Mouse (Mus musculus) myocyte (in vitro differentiated cells): Measurements from ENCODE around the gene Gpr108. TPM values are rescaled to one million over a fixed set of nuclear protein-coding genes. Genes with fewer than 3 reads are reported as not detected.

Source experiments
- H3K27me3 ChIP-seq: one replicate; pipeline ENCODE4 v1.6.1; 2011; ENCODE audit not compliant: control insufficient read depth, insufficient read depth, insufficient read length
- H3K36me3 ChIP-seq: one replicate; pipeline ENCODE4 v1.6.1; 2011; ENCODE audit not compliant: control insufficient read depth, insufficient read depth
- H3K4me2 ChIP-seq: one replicate; pipeline ENCODE4 v1.6.1; 2011; ENCODE audit warnings: low read depth, control low read depth
- H3K4me3 ChIP-seq: one replicate; pipeline ENCODE4 v1.5.1; 2011; ENCODE audit warnings: mild to moderate bottlenecking, control low read depth, moderate library complexity
- H3K79me2 ChIP-seq: one replicate; pipeline ENCODE4 v1.6.1; 2011; ENCODE audit not compliant: control insufficient read depth, insufficient read depth
- H3ac ChIP-seq: one replicate; pipeline ENCODE4 v1.6.1; 2011; ENCODE audit not compliant: control insufficient read depth, insufficient read length
- CEBPB ChIP-seq: IDR thresholded peaks from 2 replicates; pipeline ENCODE4 v1.6.1; 2011; ENCODE audit warnings: mild to moderate bottlenecking, moderate library complexity; ENCODE audit not compliant: poor library complexity, insufficient read depth, severe bottlenecking
- E2F4 ChIP-seq: IDR thresholded peaks from one replicate; pipeline ENCODE4 v1.6.1; 2011; ENCODE audit warnings: mild to moderate bottlenecking, control low read depth, moderate library complexity; ENCODE audit not compliant: insufficient read depth
- MAX ChIP-seq: IDR thresholded peaks from one replicate; pipeline ENCODE4 v1.6.1; 2011; ENCODE audit warnings: low read depth, mild to moderate bottlenecking, control low read depth
- MYOD1 ChIP-seq, 3 experiments: IDR thresholded peaks; one replicate each; pipeline ENCODE4 v1.6.1; 2011; ENCODE audit warnings: control low read depth in 2 of 3, low read depth in 2 of 3, mild to moderate bottlenecking in 2 of 3, moderate library complexity in 1 of 3; ENCODE audit not compliant: insufficient read length in 2 of 3, control insufficient read depth in 1 of 3
- MYOG ChIP-seq, 3 experiments: IDR thresholded peaks; one replicate each; pipeline ENCODE4 v1.6.1; 2011; ENCODE audit warnings: control low read depth in 2 of 3, low read depth in 2 of 3, mild to moderate bottlenecking in 2 of 3; ENCODE audit not compliant: insufficient read length in 2 of 3, control insufficient read depth in 1 of 3, insufficient read depth in 1 of 3
- POLR2A ChIP-seq: IDR thresholded peaks from one replicate; pipeline ENCODE4 v1.6.1; 2011; ENCODE audit warnings: low read depth, mild to moderate bottlenecking, control low read depth, moderate library complexity; ENCODE audit not compliant: insufficient read length
- POLR2AphosphoS2 ChIP-seq: IDR thresholded peaks from one replicate; pipeline ENCODE4 v1.6.1; 2011; ENCODE audit warnings: low read depth, control low read depth; ENCODE audit not compliant: insufficient read length
- REST ChIP-seq: IDR thresholded peaks from one replicate; pipeline ENCODE4 v1.6.1; 2011; ENCODE audit warnings: mild to moderate bottlenecking, control low read depth, moderate library complexity; ENCODE audit not compliant: insufficient read depth, insufficient read length
- SRF ChIP-seq: IDR thresholded peaks from one replicate; pipeline ENCODE4 v1.6.1; 2011; ENCODE audit warnings: low read depth; ENCODE audit not compliant: control insufficient read depth, insufficient read length
- TCF12 ChIP-seq: IDR thresholded peaks from one replicate; pipeline ENCODE4 v1.6.1; 2011; ENCODE audit warnings: mild to moderate bottlenecking, control low read depth; ENCODE audit not compliant: poor library complexity, insufficient read depth, severe bottlenecking
- TCF3 ChIP-seq: IDR thresholded peaks from one replicate; pipeline ENCODE4 v1.6.1; 2011; ENCODE audit warnings: low read depth, control low read depth; ENCODE audit not compliant: insufficient read length
- USF1 ChIP-seq: IDR thresholded peaks from one replicate; pipeline ENCODE4 v1.6.1; 2011; ENCODE audit warnings: low read depth, mild to moderate bottlenecking, control low read depth, moderate library complexity
- polyA plus RNA-seq: library from polyadenylated mRNA; unstranded; fragments of >200 nt; fragmentation: generic; extraction: Trizol; gene quantifications from one replicate; pipeline ENCODE4 v1.2.1, GENCODE M21; 2012; ENCODE audit warnings: missing spikeins

The Gpr108 gene
- polyA plus RNA-seq, 1 experiment, result 53.9 TPM

DNA sequence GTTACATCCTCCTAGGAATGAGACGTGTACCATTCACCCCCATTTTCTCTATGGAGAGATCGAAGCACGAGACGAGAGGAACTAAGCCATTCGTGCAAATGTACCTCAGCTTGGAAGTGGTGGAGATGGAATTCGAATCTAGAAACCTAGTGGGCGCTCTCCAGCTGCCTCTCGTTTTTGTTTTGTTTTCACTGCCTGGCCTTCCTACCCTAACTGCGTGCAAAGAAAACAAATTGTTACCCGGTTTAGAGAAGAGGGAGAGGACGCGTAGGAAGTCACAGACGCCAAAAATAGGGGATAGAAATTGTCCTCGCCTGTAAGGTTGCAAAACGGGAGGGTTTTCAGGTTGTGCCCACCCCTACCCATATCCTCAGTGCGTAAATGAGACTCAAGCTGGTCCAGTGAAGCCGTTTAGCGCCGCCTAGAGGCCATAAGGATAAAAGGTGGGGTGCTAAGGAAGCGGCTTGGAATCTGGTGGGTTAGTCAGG lies 28.4 kb upstream of the Gpr108 start:
- TF ChIP-seq REST (no peak), E2F4 (no peak), POLR2A (no peak), MAX (no peak), SRF (no peak), POLR2AphosphoS2 (no peak), USF1 (no peak), MYOD1 (IDR thresholded peaks at IDR 0.05; ENCODE audit: control insufficient read depth in 1 of 3, insufficient read length in 2 of 3, low read depth in 2 of 3) (no peak), TCF12 (no peak), TCF3 (no peak), MYOG (IDR thresholded peaks at IDR 0.05; ENCODE audit: control insufficient read depth in 1 of 3, insufficient read depth in 1 of 3, insufficient read length in 2 of 3, low read depth in 2 of 3) (no peak), CEBPB (no peak)
- Histone ChIP-seq H3K4me2 (peak overlapping the region; percentile 83), H3K4me3 (peak overlapping the region; percentile 54), H3ac (no peak overlapping the region), H3K27me3 (peaks cover 27% of the 10 kb centered on the region), H3K79me2 (no peaks in the 10 kb centered on the region), H3K36me3 (no peaks in the 10 kb centered on the region)

DNA sequence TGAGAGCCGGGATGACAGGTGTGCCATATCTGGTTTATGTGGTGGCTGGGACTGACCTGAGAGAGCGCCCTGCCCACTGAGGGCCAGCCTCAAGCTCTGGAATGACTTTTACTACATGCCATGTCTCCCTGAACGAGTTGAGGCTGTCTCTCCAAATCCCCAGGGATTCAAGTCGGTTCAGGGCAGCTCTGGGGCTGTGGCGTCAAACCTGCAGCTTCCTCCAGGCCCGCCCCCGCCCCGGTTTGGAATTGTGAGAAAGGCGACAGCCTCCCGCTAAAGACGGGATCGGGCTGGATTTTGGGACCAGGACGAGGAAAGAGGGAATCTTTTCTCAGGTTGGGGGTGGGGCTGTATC lies 27.7 kb upstream of the Gpr108 start:
- Histone ChIP-seq H3K36me3 (no peaks in the 10 kb centered on the region), H3K79me2 (no peaks in the 10 kb centered on the region), H3ac (no peak overlapping the region), H3K27me3 (peaks cover 27% of the 10 kb centered on the region), H3K4me3 (peak overlapping the region; percentile 54), H3K4me2 (peak overlapping the region; percentile 83)
- TF ChIP-seq MAX (no peak), MYOD1 (IDR thresholded peaks at IDR 0.05; ENCODE audit: control insufficient read depth in 1 of 3, insufficient read length in 2 of 3, low read depth in 2 of 3) (no peak), POLR2AphosphoS2 (no peak), TCF3 (no peak), REST (no peak), USF1 (no peak), MYOG (IDR thresholded peaks at IDR 0.05; ENCODE audit: control insufficient read depth in 1 of 3, insufficient read depth in 1 of 3, insufficient read length in 2 of 3, low read depth in 2 of 3) (no peak), SRF (no peak), TCF12 (no peak), E2F4 (no peak), POLR2A (no peak), CEBPB (no peak)

DNA sequence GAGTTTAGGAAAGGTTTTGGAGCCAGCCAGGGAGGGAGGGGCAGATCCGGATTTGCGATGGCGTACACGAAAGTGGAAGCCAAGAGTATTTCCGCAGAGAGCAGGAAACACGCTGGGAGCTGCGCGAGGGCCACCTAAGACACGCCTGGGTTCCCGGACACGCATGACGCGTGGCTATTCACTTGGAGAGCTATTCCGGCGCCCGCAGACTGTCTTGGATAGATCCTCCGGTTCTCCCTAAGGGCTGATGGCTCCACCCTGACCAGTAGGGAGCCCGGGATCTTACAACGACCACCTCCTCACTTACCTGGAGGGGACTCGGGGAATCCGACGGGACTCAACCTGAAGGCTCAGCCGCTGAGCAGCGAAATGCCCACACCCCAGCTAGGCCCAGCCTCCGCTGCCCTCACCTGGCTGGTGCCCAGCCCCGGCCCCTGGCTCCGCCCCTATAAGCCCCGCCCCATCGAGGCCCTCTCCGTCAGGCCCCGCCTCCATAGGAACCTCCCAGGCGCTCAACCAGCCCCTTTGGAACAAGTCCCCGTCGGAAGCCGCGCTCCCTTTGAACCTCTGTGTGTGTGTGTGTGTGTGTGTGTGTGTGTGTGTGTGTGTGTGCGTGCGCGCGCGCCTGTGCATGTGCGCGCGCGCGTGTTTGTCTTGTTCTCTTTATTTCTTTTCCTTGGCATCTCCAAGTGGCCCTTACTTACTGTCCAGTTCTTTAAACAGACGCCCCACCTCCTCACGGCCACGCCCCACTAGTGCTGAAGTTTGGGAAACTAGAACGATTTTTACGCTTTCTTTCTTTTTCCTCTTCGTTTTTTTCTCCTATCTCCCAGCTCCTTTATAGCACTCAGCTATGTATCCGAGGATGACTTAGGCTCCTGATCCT lies 27.1 kb upstream of the Gpr108 start:
- Histone ChIP-seq H3K27me3 (peaks cover 24% of the 10 kb centered on the region), H3ac (peak overlapping the region; percentile 16), H3K36me3 (no peaks in the 10 kb centered on the region), H3K4me3 (peak overlapping the region; percentile 54), H3K4me2 (peak overlapping the region; percentile 83), H3K79me2 (no peaks in the 10 kb centered on the region)
- TF ChIP-seq POLR2AphosphoS2 (peak; percentile 39), E2F4 (no peak), POLR2A (peak; percentile 56)

DNA sequence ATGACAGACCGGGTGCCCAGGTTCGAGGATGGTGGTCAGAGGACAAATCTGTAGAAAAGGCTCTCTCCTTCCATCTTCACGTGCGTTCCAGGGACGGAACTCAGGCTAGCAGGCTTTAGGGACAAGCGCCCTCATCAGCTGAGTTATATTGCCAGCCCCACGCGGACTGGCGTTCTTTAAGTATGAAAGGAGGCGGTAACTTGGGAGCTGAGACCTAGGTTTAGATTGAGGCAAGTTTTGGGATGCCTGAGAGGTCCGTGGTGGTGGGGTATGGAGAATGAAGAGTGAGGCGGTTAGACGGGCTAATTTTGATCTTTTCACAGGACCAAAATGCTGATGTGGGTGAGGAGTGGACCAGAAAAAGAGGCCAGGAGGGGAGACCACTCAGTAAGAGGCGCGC lies 26.4 kb upstream of the Gpr108 start:
- Histone ChIP-seq H3K4me3 (peak overlapping the region; percentile 54), H3K27me3 (peaks cover 17% of the 10 kb centered on the region), H3K79me2 (no peaks in the 10 kb centered on the region), H3K4me2 (peak overlapping the region; percentile 83), H3K36me3 (no peaks in the 10 kb centered on the region), H3ac (peak overlapping the region; percentile 16)
- TF ChIP-seq MYOG (IDR thresholded peaks at IDR 0.05; ENCODE audit: control insufficient read depth in 1 of 3, insufficient read depth in 1 of 3, insufficient read length in 2 of 3, low read depth in 2 of 3) (no peak), TCF3 (no peak), SRF (no peak), MAX (no peak), CEBPB (no peak), USF1 (no peak), E2F4 (no peak), REST (no peak), MYOD1 (IDR thresholded peaks at IDR 0.05; ENCODE audit: control insufficient read depth in 1 of 3, insufficient read length in 2 of 3, low read depth in 2 of 3) (no peak), POLR2AphosphoS2 (no peak), TCF12 (no peak), POLR2A (no peak)

DNA sequence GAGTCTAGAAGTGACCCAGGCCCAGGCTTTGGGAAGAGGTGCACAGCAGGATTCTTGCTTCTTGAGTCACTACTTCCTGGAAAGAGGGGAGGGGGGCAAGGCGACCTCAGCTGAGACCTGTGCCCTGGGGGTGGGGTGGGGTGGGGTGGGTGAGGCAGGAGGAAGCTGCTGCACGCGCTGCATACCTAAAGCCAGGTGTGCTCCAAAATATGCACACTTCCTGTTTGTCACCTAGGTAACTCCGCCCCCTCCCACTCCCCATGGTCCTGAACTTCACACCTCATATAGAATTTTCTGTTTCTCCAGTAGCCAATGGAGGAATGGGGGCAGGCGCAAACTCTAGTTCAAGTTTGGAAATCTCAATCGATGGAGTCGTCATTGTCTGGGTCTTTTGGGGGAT lies 25.6 kb upstream of the Gpr108 start:
- H3K4me3 ChIP-seq, result no peak overlapping the region

More for the DNA sequence above, 25.6 kb upstream of the Gpr108 start:
- no peaks in the 10 kb centered on the region for H3K79me2 ChIP-seq
- H3ac ChIP-seq, result no peak overlapping the region
- H3K27me3 ChIP-seq, result peaks cover 9% of the 10 kb centered on the region
- H3K36me3 ChIP-seq, result no peaks in the 10 kb centered on the region
- TF ChIP-seq MYOG (IDR thresholded peaks at IDR 0.05; ENCODE audit: control insufficient read depth in 1 of 3, insufficient read depth in 1 of 3, insufficient read length in 2 of 3, low read depth in 2 of 3), result no peak
- TF ChIP-seq SRF, result no peak
- no peak for TF ChIP-seq MYOD1 (IDR thresholded peaks at IDR 0.05; ENCODE audit: control insufficient read depth in 1 of 3, insufficient read length in 2 of 3, low read depth in 2 of 3)
- no peak overlapping the region for H3K4me2 ChIP-seq
